Mouse (Mus musculus) lung, postnatal 0 days (tissue): Measurements from ENCODE around the gene Rasd1. TPM values are rescaled to one million over a fixed set of nuclear protein-coding genes. Genes with fewer than 3 reads are reported as not detected.

Experiments used
- ATAC-seq: fragments of 200-750 bp; cut with Nextera tagmentation; 2 replicates; pipeline ENCODE4 v1.8.0; 2017; ENCODE audit warnings: moderate library complexity
- DNase-seq: peaks from one replicate; pipeline ENCODE4 v3.0.0-alpha.2; 2016; ENCODE audit warnings: low spot score
- H3K27ac ChIP-seq: fragments of 300-500 bp; sonication (generic); 2 replicates; pipeline ENCODE4 v1.5.1; 2014; ENCODE audit warnings: antibody characterized with exemption, mild to moderate bottlenecking, low read length, mixed read lengths
- H3K27me3 ChIP-seq: fragments of 300-500 bp; sonication (generic); replicated peaks from 2 replicates; pipeline ENCODE4 v1.6.1; 2014; ENCODE audit warnings: low read length, mixed read lengths; ENCODE audit not compliant: insufficient read depth
- H3K36me3 ChIP-seq: fragments of 300-500 bp; sonication (generic); 2 replicates; pipeline ENCODE4 v1.6.1; 2014; ENCODE audit warnings: low read length, mixed read lengths; ENCODE audit not compliant: insufficient read depth
- H3K4me1 ChIP-seq: fragments of 300-500 bp; sonication (generic); 2 replicates; pipeline ENCODE4 v1.6.1; 2014; ENCODE audit warnings: antibody characterized with exemption, low read depth, low read length, mixed read lengths; ENCODE audit not compliant: insufficient read depth
- H3K4me2 ChIP-seq: fragments of 300-500 bp; sonication (generic); replicated peaks from 2 replicates; pipeline ENCODE4 v1.6.1; 2014; ENCODE audit warnings: low read depth, mild to moderate bottlenecking, low read length, moderate library complexity, mixed read lengths
- H3K4me3 ChIP-seq: fragments of 300-500 bp; sonication (generic); 2 replicates; pipeline ENCODE4 v1.5.1; 2014; ENCODE audit warnings: low read depth, low read length
- H3K9ac ChIP-seq: fragments of 300-500 bp; sonication (generic); replicated peaks from 2 replicates; pipeline ENCODE4 v1.6.1; 2014; ENCODE audit warnings: low read depth, mild to moderate bottlenecking
- H3K9me3 ChIP-seq: fragments of 300-500 bp; sonication (generic); 2 replicates; pipeline ENCODE4 v1.6.1; 2016; ENCODE audit warnings: low read length, mixed read lengths
- CTCF ChIP-seq: IDR thresholded peaks from 2 replicates; pipeline ENCODE4 v1.5.1; 2016; ENCODE audit warnings: antibody characterized with exemption, mild to moderate bottlenecking
- EP300 ChIP-seq: IDR thresholded peaks from 2 replicates; pipeline ENCODE4 v1.6.1; 2016; ENCODE audit warnings: antibody characterized with exemption, mild to moderate bottlenecking, control low read depth
- WGBS: fragments of 180-500 bp; shearing (Covaris S2); extraction: QIAGEN DNeasy Blood & Tissue Kit; methylation state at CpG from one replicate; pipeline ENCODE4 v1.1.7; 2014; 5-methylcytosine and 5-hydroxymethylcytosine counted together
- polyA plus RNA-seq: library from polyadenylated mRNA; unstranded; fragments of >200 nt; fragmentation: Nextera tagmentation; extraction: Ambion mirVana; gene quantifications from 2 replicates; pipeline ENCODE4 v1.2.1, GENCODE M21; 2015

Gene Rasd1
- polyA plus RNA-seq, 1 experiment from 2014 or later = 3.3 TPM

DNA sequence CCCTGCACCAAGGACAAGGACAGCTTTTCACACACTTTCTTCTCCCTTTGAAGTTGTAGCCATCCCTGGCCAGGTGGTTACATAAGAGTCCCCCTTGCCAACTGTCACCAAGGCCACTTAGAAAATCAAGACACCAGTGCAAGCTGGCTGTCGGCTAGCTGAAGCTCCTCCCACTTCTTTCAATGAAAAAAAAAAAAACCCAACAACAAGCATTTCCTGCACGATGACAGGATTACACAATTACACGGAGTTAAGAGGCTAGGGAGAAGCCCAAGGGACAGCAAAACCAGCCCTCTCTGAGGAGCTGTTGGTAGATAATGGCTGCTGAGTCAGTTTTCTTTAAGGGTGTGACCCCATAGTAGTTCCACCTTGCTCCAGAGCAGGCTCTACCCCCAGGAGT lies 23.4 kb downstream of the Rasd1 start:
- ATAC-seq (peak; percentile 53), DNase-seq (peak; percentile 80)
- Histone ChIP-seq H3K9ac (no peak overlapping the region), H3K27ac (no peak overlapping the region), H3K36me3 (no peaks in the 10 kb centered on the region), H3K4me2 (no peak overlapping the region), H3K4me1 (no peaks in the 10 kb centered on the region), H3K9me3 (no peaks in the 10 kb centered on the region), H3K27me3 (no peaks in the 10 kb centered on the region), H3K4me3 (no peak overlapping the region)
- TF ChIP-seq CTCF = no peak
- peak; percentile 26; the same call in 1 of the 2 replicates for TF ChIP-seq EP300
- WGBS = 4% methylated on average over 3 of the region's 3 CpGs

- Histone ChIP-seq H3K4me3 (no peak overlapping the region), H3K4me1 (no peaks in the 10 kb centered on the region), H3K9ac (no peak overlapping the region), H3K27me3 (no peaks in the 10 kb centered on the region), H3K36me3 (no peaks in the 10 kb centered on the region), H3K4me2 (no peak overlapping the region), H3K9me3 (no peaks in the 10 kb centered on the region), H3K27ac (no peak overlapping the region)
- no peak for TF ChIP-seq CTCF
- no peak for DNase-seq
- WGBS = 59% methylated on average over 3 of the region's 3 CpGs
- ATAC-seq = no peak
Observed at GRCm38 (mm10) chr11:59940645-59941044, 24.1 kb downstream of the Rasd1 start.

DNA sequence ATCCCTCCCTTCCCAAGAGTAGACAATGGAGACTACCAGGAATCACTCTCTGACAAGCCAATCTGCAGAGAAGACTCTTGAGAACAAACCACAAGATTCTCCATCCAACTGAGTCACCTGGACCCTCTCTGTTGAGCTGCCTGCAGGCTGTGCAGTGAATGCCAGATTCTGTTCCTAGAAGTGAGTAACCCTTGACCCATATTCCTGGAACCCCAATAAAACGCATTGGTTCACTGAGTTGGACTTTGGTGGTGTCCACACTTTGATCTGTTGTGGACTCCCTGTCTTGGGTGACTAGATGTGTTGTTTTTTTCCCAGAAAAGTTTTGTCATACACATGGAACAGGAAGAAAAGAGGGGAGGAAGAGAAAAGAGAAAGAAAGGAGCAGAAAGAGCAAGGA lies 24.9 kb downstream of the Rasd1 start:
- Histone ChIP-seq H3K27ac (no peak overlapping the region), H3K9ac (no peak overlapping the region), H3K4me3 (no peak overlapping the region), H3K27me3 (no peaks in the 10 kb centered on the region), H3K4me1 (no peaks in the 10 kb centered on the region), H3K36me3 (no peaks in the 10 kb centered on the region), H3K4me2 (no peak overlapping the region), H3K9me3 (no peaks in the 10 kb centered on the region)
- no peak for TF ChIP-seq EP300
- no peak for TF ChIP-seq CTCF
- DNase-seq (no peak), ATAC-seq (no peak)
- 77% methylated on average over 1 of the region's 1 CpGs for WGBS

DNA sequence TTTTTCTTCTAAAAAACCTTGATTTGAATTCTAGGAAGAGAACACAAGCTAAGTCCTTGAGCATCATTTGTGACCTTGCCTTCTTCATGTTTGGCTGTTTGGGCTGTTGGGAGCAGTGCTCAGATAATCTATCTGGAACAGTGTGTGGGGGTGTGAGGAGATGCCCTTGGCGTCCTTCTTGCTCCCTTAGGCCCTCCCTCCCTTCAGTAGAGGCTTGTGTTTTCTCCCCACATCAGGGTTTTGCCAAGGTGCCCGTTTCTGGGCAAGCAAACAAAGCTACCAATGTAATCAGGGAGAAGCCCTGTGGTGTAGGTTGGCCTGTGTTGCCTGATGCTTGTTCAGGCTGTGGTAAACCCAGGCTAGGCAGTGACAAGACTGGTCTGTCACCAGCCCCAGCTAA lies 27.1 kb downstream of the Rasd1 start:
- WGBS = 35% methylated on average over 2 of the region's 2 CpGs
- TF ChIP-seq EP300 (no peak), CTCF (no peak)
- H3K27ac ChIP-seq = no peak overlapping the region
- no peak overlapping the region for H3K9ac ChIP-seq
- no peak overlapping the region for H3K4me3 ChIP-seq
- H3K9me3 ChIP-seq = no peaks in the 10 kb centered on the region
- H3K36me3 ChIP-seq = no peaks in the 10 kb centered on the region
- DNase-seq (no peak), ATAC-seq (no peak)
- no peaks in the 10 kb centered on the region for H3K4me1 ChIP-seq
- H3K4me2 ChIP-seq = no peak overlapping the region
- H3K27me3 ChIP-seq = no peaks in the 10 kb centered on the region

DNA sequence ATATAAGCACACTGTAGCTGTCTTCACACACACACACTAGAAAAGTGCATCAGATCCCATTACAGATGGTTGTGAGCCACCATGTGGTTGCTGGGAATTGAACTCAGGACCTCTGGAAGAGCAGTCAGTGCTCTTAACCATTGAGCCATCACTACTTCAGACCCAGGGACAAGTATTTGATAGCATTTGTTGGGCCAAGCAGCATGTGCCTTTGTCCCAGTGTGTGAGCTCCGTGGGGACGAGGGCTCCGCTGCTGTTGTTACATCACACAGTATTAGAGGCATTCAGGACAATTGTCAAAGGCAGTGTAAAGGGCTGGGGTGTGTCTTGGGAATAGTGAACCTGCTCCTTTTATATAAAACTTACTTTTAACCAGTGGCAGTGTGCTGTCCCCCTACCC lies 27.7 kb downstream of the Rasd1 start:
- DNase-seq = no peak
- 74% methylated on average over 3 of the region's 3 CpGs for WGBS
- no peak overlapping the region for H3K9ac ChIP-seq

DNA sequence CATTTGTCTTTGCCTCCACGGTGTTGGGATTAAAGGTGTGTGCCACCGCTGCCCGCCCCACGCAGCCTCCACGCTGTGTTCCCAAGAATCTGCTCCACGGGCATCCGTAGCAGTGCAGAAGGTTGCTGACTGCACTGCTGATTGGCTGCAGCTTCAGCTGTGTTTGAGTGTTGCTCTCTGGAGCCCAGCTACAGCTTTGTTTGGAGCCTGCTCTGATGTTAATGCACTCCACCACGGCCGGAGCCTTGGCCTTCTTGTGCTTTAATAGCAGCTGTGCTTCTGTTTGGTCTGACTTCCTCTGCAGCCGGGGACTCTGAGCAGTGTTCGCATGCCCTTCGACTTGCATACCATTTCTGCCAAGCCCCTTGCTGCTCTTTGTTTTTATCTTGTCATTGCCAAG lies 30.8 kb downstream of the Rasd1 start:
- H3K9me3 ChIP-seq = no peaks in the 10 kb centered on the region
- H3K27me3 ChIP-seq = no peaks in the 10 kb centered on the region
- H3K4me2 ChIP-seq = no peak overlapping the region

More for the DNA sequence above, 27.7 kb downstream of the Rasd1 start:
- no peak for ATAC-seq
- Histone ChIP-seq H3K27ac (no peak overlapping the region), H3K4me2 (no peak overlapping the region), H3K36me3 (no peaks in the 10 kb centered on the region), H3K4me1 (no peaks in the 10 kb centered on the region), H3K27me3 (no peaks in the 10 kb centered on the region), H3K9me3 (no peaks in the 10 kb centered on the region), H3K4me3 (no peak overlapping the region)
- TF ChIP-seq EP300 (no peak), CTCF (no peak)

GRCm38 (mm10) chr11:59932560-59933337 lies 32.0 kb downstream of the Rasd1 start:
- no peak for ATAC-seq

More for the DNA sequence above, 30.8 kb downstream of the Rasd1 start:
- no peaks in the 10 kb centered on the region for H3K4me1 ChIP-seq
- H3K36me3 ChIP-seq = no peaks in the 10 kb centered on the region
- 47% methylated on average over 12 of the region's 12 CpGs for WGBS
- ATAC-seq = no peak
- H3K9ac ChIP-seq = no peak overlapping the region
- TF ChIP-seq EP300 (no peak), CTCF (no peak)
- no peak overlapping the region for H3K4me3 ChIP-seq
- no peak for DNase-seq
- H3K27ac ChIP-seq = no peak overlapping the region

More at GRCm38 (mm10) chr11:59932560-59933337, 32.0 kb downstream of the Rasd1 start:
- Histone ChIP-seq H3K27me3 (no peaks in the 10 kb centered on the region), H3K27ac (no peak overlapping the region), H3K9ac (no peak overlapping the region), H3K4me2 (no peak overlapping the region), H3K36me3 (no peaks in the 10 kb centered on the region), H3K4me3 (no peak overlapping the region), H3K9me3 (no peaks in the 10 kb centered on the region), H3K4me1 (no peaks in the 10 kb centered on the region)
- no peak for DNase-seq
- TF ChIP-seq EP300 (no peak), CTCF (no peak)
- 55% methylated on average over 9 of the region's 9 CpGs for WGBS
